Mouse (Mus musculus) CD8-positive naive resting alpha-beta T cell, adult 2 months (primary cell): ENCODE data around the gene Hcar2.
A peak's percentile ranks its signal among the peaks of the same experiment; 100 is the strongest.

Experiments used
- DNase-seq, 2 experiments: peaks; one replicate each; pipeline ENCODE4 v3.0.0; 2022; ENCODE audit warnings: low read depth in 2 of 2, low spot score in 2 of 2

Gene Hcar2

GRCm38 (mm10) chr5:123862374-123863350 is 2.6 kb downstream of the Hcar2 start:
- no peak for DNase-seq

DNA sequence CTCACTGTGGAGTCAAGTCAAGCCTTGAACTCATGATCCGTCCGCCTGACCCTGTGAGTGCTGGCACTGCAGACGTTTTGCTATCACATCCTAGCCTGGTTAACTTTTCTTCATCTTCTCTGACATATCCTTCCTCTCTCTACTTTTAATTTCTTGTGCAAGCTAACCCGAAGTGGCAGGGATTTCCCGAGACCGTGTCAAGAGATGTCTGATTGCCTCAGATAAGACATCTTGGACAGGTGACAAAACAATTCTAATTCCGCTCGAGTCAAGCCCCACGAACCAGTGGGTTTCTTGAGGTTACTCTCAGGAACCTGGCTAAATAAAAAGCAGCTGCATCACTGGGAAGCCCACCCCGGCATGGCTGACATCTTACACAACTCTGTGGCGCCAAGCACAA is 6.5 kb downstream of the Hcar2 start:
- DNase-seq = no peak

DNA sequence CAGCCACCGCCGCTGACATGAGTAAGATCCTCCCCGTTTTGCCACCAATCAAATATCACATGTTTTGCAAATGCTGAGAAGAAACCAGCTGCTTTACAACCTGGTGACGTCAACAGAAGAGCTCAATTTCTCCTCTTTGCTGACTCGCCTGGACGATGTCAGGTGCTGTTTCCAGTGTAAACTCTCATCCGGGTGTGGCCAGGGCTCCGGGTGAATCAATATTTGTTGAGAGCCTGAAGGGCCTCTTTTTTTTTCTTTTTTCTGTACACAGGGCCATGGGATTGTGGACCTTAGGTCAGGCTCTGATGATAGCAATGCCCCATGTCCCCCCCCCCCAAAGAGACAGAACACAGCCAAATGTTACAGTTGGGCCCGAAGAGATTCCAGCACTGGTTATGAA is 10.8 kb downstream of the Hcar2 start:
- DNase-seq = no peak

DNA sequence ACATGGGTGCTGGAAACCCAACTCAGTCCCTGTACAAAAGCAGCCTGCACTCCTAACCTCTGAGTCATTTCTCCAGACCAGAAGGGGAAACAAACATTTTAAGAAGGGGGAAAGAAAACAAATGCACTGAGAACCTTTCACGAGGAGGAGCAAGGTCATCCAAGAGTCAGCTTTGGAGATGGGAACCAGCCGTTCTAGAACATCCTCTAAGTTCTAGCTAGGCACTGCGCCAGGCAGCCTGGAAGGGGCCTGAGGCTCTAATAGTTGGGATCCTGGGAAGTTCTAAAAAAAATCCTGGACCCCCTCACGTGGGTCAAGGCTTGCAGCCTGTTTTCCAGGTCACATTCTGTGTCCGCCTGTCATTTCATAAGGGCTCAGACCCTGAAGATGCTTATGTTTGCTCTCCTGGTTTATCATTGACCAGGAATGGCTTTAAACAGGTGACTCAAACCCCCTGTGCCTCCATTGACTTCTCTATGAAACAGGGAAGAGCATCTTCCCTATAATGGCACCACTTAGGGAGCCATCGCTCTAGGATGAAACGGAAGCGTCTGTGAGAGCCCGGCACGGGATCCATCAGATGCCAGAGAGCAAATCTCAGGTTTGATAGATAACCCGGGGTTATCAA is 11.3 kb downstream of the Hcar2 start:
- no peak for DNase-seq

GRCm38 (mm10) chr5:123851398-123851797 is 13.9 kb downstream of the Hcar2 start:
- DNase-seq = peak in 1 of 2 experiments; percentile 5

- DNase-seq = no peak
These were observed 21.0 kb downstream of the Hcar2 start for GRCm38 (mm10) chr5:123844316-123844715.

DNA sequence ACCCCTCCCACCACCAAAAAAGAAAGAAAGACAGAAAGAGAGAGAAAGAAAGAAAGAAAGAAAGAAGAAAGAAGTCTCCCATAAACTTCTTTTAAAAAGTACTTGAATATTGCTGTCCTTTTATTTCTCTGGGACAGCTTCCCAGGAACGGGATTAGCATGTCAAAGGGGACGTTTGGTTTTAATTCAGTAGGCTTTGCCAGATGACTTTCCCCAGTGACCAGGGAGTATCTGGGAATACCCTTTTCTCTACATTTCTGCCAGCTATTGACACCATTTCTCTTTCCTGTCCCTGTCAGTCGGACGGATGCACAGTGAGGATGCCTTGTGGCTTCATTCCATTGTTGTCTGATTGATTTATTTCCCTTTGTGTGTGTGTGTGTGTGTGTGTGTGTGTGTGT is 21.5 kb downstream of the Hcar2 start:
- DNase-seq = no peak

- DNase-seq = no peak
These were observed 22.4 kb downstream of the Hcar2 start for GRCm38 (mm10) chr5:123842935-123843282.

DNA sequence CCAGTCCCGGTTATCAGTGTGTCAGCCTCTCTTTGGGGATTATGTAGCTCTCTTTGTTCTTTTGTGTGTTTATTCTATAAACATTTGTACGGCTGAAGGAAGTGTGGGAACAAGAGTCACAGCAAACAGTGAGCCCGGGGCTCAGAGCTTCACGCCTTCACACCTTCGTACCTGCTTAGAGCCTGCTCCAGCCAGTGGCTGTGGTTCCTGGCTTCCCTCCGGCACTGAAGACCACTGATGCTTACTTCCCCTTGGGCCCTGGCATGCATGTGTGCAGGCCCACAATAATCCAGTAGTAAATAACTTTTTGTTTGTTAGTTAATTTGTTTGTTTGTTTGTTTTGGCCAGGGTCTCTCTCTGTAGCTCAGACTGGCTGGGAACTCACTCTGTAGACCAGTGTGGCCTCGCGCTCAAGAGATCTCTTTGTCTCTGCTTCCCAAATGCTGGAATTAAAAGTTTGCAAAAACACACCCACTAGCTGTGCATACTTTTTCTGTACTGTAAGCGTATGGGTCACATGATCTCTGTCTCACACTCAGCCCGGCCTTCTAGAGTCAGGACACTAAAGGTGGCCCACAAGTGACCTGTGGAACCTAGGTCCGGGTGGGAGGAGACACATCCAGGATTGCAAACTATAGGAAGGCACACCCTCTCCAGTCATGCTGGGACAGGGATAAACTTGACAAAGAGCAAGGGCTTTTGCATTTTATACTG is 22.9 kb downstream of the Hcar2 start:
- DNase-seq = no peak

DNA sequence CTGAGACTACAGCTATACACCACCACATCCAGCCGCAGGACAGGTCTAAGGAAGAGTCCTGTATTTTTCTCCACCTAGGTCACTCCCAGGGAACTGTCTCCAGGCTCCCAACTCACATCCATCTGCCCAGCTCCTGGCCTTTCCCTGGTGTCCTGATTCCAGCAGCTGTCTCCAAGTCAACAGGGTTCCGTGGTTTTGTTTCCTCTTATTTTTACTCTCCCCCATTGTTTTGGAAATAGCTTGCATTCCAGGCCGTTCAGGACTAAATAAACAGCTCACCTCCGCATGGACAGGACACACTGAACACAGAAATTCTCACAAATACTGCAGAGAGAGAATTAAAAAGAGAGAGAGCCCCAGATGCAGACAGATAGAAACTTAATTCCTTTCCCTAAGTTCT is 27.9 kb downstream of the Hcar2 start:
- DNase-seq = no peak

GRCm38 (mm10) chr5:123834836-123835235 is 30.5 kb downstream of the Hcar2 start:
- no peak for DNase-seq

DNA sequence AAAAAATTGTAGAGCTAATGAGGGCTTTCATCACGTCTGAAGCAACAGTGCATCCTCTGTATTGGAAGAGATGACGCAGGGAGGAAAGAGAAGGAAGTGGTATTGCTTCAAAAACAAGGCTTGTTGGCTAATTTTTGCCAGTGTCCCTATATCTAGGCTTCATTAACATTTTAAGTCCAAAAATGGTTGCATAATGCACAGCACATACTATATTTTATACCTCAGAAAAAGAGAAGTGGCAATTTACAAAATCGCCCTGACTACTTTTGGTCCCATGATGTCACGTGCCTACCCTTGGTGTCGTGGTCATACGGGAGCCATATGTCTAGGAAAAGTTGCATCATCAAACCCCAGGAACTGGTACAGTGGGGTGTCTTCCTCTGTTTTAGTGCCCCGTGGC is 33.0 kb downstream of the Hcar2 start:
- DNase-seq = no peak

DNA sequence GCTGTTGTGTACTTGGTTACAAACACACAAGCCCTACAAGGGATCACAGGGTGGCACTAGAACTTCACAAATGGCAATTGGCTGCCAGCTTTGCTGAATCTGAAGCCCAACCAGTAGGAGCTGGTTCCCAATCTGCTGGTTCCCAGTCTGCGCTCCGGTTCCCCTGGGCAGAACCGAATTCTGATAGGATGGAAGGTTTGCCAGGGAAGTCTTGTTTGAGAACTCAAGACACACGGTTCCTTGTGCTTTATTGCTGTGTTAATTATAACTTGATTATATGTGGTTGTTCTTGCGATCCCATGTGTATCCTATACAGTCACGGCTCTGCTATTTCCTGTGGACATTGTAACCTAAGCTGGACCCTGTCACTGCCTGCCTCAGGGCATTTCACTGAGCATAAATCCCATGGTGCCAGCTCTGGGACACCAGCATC is 37.6 kb downstream of the Hcar2 start:
- no peak for DNase-seq

DNA sequence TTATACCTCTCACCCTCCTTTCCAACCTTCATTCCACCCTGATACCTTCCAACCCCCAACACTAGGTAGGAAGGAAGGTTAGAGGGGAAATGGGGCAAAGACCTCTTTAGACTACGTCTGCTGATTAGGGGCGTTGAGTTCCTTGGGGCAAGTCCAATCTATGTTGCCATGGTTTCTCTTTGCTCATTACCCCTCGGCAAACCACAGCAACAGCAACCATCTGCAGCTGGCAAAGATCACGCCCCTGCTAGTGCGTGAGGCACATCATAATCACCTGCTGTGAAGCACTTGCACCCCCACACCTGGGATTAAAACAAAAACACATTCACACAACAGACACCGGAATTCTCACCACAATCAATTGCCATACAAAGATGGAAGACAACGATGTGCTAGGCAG is 42.6 kb downstream of the Hcar2 start:
- no peak for DNase-seq

DNA sequence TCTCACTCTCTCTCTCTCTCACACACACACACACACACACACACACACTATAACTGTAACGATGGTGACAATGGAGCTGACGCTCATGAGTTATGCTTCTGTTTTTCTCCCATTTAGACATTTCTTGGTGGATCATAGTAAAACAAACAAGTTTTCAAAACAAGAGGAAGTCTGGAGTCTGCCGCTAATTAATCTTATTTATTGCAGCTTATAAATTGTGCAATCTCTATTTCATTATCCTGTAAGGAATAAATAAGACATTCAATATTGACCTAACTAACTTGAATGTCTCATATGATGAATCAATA is 44.1 kb downstream of the Hcar2 start:
- no peak for DNase-seq

DNA sequence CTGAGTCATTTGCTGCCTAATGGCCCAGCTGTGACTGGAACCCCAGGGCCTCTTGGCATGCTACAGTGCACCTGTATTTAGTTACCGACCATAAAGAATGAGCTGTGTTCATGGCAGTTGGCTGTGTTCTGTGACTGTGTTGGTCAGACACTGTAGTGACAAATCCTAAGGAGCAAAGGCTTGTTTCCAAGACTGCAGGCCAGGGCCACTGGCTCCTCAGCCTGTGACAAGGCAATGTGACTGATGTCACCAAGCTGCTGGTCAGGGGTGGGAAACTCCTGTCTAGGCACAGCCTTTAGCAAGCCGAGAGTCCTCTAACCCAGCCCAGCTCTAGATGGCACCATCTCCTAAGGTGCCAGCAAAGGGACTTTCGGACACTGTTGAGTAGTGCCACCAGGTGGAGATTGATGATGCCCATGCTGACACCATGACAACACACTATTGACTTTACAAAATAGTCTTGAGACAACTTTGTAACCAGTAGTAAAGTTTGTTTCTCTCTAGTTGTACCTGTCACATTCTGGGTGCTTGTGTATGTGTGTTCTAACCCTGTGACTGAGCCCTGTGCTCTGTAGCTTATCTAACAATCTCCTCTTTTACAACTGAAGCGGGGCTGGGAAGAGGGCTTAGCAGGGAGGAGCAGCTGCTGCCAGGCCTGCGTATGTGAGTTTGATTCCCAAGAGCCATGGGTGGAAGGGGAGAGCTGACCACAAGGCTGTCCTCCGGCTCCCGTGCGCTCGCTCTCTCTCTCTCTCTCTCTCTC is 44.6 kb downstream of the Hcar2 start:
- peak in 1 of 2 experiments; percentile 1 for DNase-seq

DNA sequence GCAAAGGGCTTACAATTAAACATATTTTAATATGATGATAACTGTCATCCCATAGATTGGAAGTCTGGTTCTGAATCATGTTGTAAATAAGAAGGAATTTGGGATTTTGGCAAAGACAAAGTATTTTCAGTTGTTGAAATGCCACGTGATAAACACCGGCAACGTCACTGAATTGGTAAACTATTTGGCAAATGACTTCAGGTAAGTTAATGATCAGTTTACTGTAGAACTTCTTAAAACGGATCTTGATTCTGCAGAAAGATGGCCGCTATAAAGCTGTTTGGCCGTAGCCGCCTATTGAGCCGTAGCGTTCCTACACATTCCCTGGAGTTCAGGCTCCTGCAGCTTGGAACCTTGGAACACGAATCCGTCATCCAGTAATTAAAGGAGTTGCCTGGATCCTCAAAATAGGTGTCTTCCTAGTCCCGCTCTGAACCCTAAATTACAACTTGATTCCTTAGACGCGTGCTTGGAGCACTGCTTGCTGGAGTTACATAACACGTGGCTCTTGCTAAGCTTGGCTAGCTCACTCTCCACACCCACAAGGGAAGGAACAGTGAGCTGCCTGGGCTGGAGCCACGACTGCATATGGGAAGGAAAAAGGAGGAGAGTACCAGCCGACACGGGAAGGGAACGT is 46.2 kb downstream of the Hcar2 start:
- DNase-seq = no peak

DNA sequence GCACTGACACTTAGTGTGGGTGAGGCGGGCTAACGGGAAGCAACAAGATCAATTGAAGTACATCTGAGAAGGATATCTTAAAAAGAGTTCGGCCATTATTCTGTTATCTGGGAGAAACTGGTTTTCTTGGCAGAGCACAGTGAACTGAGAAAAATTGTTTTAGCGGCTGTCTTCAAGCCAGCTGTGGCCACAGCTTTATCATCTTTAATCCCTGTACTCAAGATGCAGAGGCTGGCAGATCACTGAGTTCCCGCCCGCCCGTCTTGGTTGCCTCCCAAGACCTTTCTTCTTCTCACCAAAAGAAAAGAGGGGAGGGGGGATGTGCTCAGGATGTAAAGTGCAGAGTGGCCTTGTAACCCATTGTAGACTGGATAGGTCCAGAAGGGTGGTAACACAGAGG is 48.4 kb downstream of the Hcar2 start:
- no peak for DNase-seq
